Mouse (Mus musculus): ENCODE results near the gene Pex13. TPM values are rescaled to one million over a fixed set of nuclear protein-coding genes. Genes with fewer than 3 reads are reported as not detected.

Gene Pex13
- polyA plus RNA-seq (2012): 16.8 and 20.0 TPM in 2 replicates

GRCm38 (mm10) chr11:23665798-23666501, at the start of gene Pex13:
Gene Pex13, minus strand, starts transcription at chr11:23665959.

DNA sequence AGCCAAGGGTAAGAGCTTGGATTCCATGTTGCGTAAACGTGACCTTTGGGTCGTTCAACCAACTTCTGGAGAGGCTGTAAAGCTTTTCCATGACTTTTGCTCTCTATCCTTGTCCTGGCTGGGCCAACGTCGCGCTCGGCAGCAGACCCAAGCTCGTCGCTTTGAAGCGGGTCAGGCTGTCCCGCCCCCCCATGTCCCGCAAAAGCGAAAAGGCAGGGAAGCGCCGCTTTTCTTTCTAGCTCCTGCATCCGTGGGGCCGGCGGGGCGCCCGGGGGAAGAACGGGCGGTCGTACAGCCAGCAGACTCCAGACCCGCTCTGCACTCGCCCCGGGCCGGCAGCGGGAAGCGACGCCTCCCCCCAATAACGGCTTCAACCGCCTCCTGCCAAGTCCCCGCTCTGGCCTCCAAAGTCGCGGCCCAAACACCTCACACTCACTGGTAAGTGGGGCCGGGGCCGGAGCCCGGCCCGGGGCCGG, 410 bp downstream of the Pex13 start, which contains the start of gene Pus10:
Gene Pus10, plus strand, starts transcription at position 364 of the 476 bp plus-strand sequence.

DNA sequence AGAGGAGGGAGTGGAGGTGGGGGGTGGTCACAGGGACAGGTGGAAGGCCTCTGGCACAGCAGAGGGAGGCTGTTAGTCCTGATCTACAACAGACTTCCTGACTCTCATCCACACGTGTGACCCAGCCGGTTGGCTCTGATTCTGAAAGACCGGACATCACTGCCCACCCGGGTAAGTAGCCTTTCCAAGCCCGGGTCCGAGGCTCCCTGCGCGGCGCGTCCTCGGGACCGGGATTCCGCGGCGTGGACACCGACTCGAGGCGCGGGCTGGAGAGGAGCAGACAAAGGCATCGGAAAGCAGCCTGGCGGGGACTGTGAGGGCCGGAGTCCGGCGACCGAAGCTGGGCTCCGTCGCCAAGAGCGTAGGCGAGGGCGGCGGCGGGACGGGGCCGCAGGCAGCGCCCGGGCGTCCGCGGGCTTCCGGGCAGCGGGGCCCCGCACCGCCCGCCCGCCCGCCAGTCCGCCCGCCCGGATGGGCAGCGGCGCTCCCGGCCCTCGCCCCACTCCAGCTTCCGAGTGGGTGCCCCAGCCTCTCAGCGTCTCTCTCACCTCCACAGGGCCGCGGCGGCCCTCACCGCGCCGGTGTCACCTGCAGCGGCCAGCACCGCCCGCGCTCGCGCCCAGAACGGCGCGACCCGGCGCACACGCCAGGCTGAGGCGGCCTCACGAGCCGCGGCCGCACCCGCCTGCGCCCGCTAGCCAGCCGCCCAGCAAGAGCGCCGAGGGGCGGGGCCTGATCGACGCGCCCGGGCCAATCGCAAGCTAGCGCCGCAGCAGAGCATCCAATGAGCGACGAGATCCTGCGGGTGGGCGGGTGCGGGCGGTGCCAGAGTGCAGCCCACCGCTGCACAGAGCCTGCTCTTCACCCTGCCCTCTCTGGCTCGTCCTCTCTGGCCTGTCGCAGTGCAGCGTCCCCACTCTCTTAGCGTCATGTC, 32.5 kb downstream of the Pex13 start, which contains the start of gene 0610010F05Rik:
Gene 0610010F05Rik, minus strand, starts transcription at position 695 of the 934 bp plus-strand sequence.

Other genes starting within 250 kb of the Pex13 start
- 30.7 and 33.0 TPM in 2 replicates for gene Ahsa2, start 167.9 kb downstream of the Pex13 start, polyA plus RNA-seq (2012)
- gene 1700093K21Rik, start 144.8 kb downstream of the Pex13 start, polyA plus RNA-seq (2012): not detected in 2 replicates
- gene 0610010F05Rik, start 32.3 kb downstream of the Pex13 start, polyA plus RNA-seq (2012): 4.0 and 5.9 TPM in 2 replicates
- gene Pus10, start 285 bp downstream of the Pex13 start, polyA plus RNA-seq (2012): 3.6 and 5.3 TPM in 2 replicates
- gene Rel, start 105.0 kb upstream of the Pex13 start, polyA plus RNA-seq (2012): 5.1 and 9.1 TPM in 2 replicates
- gene Papolg, start 229.3 kb upstream of the Pex13 start, polyA plus RNA-seq (2012): 0.90 and 0.92 TPM in 2 replicates